Mouse (Mus musculus): Measurements from ENCODE around the gene Tpx2. TPM values are rescaled to one million over a fixed set of nuclear protein-coding genes. Genes with fewer than 3 reads are reported as not detected.

Tpx2 gene
- polyA plus RNA-seq, 1 experiment from 2014 or later: 17.7 TPM

- Histone ChIP-seq H3K4me2 (replicated peaks; ENCODE audit: low read depth) (no peak overlapping the region), H3K9me3 (ENCODE audit: control insufficient read depth, low read length) (no peaks in the 10 kb centered on the region), H3K36me3 (ENCODE audit: control insufficient read depth, insufficient read depth, low read length) (no peaks in the 10 kb centered on the region; the same call in 1 of the 2 replicates), H3K4me1 (replicated peaks; ENCODE audit: control insufficient read depth, insufficient read depth) (peaks cover 4% of the 10 kb centered on the region; the same call in 1 of the 2 replicates), H3K9ac (ENCODE audit: low read length) (no peak overlapping the region), H3K27ac (replicated peaks) (peak overlapping the region; percentile 71), H3K4me3 (ENCODE audit: low read depth, low read length) (no peak overlapping the region), H3K27me3 (ENCODE audit: control insufficient read depth, insufficient read depth, low read length) (no peaks in the 10 kb centered on the region)
- WGBS: 38% methylated on average over 3 of the region's 3 CpGs
- TF ChIP-seq EP300 (optimal IDR thresholded peaks at IDR 0.05) (no peak), CTCF (IDR thresholded peaks at IDR 0.05; ENCODE audit: low read depth) (no peak)
- ATAC-seq (ENCODE audit: low FRiP score, low TSS enrichment) (peak; percentile 62), DNase-seq (ENCODE audit: low spot score) (peak; percentile 40)
These were observed 36.2 kb upstream of the Tpx2 start for GRCm38 (mm10) chr2:152811336-152812165.

GRCm38 (mm10) chr2:152813232-152813631 lies 34.5 kb upstream of the Tpx2 start:
- no peaks in the 10 kb centered on the region for H3K27me3 ChIP-seq (ENCODE audit: control insufficient read depth, insufficient read depth, low read length)
- H3K27ac ChIP-seq (replicated peaks): no peak overlapping the region
- DNase-seq (ENCODE audit: low spot score) (no peak), ATAC-seq (ENCODE audit: low FRiP score, low TSS enrichment) (no peak)
- no peaks in the 10 kb centered on the region for H3K9me3 ChIP-seq (ENCODE audit: control insufficient read depth, low read length)
- no peak overlapping the region for H3K4me3 ChIP-seq (ENCODE audit: low read depth, low read length)
- peaks cover 9% of the 10 kb centered on the region for H3K4me1 ChIP-seq (replicated peaks; ENCODE audit: control insufficient read depth, insufficient read depth)
- TF ChIP-seq EP300 (optimal IDR thresholded peaks at IDR 0.05) (no peak), CTCF (IDR thresholded peaks at IDR 0.05; ENCODE audit: low read depth) (no peak)
- H3K4me2 ChIP-seq (replicated peaks; ENCODE audit: low read depth): no peak overlapping the region
- H3K36me3 ChIP-seq (ENCODE audit: control insufficient read depth, insufficient read depth, low read length): no peaks in the 10 kb centered on the region; the same call in 1 of the 2 replicates
- no peak overlapping the region for H3K9ac ChIP-seq (ENCODE audit: low read length)
- WGBS: 96% methylated on average over 1 of the region's 1 CpGs

DNA sequence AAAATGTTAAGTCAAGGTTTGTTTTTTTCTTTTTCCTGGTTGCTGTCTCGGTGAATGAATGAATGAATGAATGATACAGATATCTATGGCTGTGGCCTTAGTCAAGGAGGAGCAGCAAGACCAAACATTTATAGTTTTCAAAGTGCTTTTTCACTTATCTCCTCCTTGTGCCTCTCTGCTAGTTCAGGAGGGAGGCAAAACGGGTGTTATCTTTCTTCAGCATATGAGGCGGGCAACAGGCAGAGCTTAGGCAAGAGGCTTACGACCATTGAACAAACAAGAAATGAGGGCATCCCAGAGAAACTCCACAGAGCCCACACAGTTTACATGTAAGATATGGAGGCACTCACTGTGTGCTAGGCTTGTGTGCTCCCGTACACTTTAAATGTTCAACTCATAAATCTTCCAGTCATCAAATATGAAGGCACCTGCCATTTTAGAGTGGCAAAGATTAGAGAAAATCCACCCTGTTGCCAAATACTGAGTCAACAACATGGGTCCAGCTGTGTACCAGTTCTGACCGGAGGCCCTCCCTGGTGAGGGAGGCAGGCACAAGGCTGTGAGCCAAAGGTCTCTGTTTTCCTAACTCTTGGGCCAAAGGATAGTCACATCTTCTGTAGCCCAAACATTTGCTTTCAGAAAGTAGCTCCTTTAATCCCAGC lies 33.4 kb upstream of the Tpx2 start:
- Histone ChIP-seq H3K4me1 (replicated peaks; ENCODE audit: control insufficient read depth, insufficient read depth) (peaks cover 10% of the 10 kb centered on the region), H3K27ac (replicated peaks) (peak overlapping the region; percentile 24; the same call in 1 of the 2 replicates), H3K36me3 (ENCODE audit: control insufficient read depth, insufficient read depth, low read length) (no peaks in the 10 kb centered on the region), H3K4me2 (replicated peaks; ENCODE audit: low read depth) (no peak overlapping the region), H3K9me3 (ENCODE audit: control insufficient read depth, low read length) (no peaks in the 10 kb centered on the region), H3K27me3 (ENCODE audit: control insufficient read depth, insufficient read depth, low read length) (no peaks in the 10 kb centered on the region), H3K4me3 (ENCODE audit: low read depth, low read length) (no peak overlapping the region), H3K9ac (ENCODE audit: low read length) (no peak overlapping the region)
- TF ChIP-seq EP300 (optimal IDR thresholded peaks at IDR 0.05) (no peak), CTCF (IDR thresholded peaks at IDR 0.05; ENCODE audit: low read depth) (no peak)
- DNase-seq (ENCODE audit: low spot score) (peak; percentile 52), ATAC-seq (ENCODE audit: low FRiP score, low TSS enrichment) (peak; percentile 39)
- WGBS: 52% methylated on average over 6 of the region's 6 CpGs

DNA sequence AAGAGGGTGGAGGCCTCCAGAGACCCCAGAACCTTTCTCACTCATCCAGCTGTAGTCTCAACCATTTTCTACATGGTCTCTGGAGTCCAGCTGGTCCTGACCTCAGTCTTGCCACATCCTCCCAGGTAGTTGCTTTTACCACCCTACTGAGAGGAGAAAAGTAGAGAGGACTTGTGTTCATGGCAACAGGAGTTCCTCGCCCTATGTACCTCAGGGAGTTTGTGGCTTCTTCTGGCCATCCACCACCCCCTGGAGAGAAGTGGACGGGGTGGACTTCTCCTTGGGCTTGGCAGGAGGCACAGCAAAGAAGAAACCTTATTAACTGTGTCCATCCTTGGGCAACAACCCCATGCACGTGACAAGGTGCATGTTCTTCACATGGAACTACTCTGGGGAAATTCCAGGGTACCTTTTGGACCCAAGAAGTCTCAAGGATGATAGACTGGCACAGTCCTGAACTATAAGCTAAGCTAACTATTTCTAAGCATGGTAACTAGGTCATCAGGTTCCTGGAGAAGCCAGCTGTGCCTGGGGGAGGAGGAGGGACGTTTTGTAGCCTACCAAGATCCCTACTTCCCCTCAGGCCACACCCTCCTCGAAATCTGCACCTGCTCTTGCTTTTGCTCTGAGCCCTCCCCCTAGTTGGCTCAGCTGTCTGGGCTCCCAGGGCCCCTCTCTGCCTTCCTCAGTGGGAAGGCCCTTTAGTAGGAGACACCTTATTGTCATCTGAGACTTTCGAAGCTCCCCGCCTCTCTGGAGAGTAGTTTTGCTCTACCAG lies 31.7 kb upstream of the Tpx2 start:
- ATAC-seq (ENCODE audit: low FRiP score, low TSS enrichment): peak; percentile 27
- H3K4me3 ChIP-seq (ENCODE audit: low read depth, low read length): no peak overlapping the region
- no peak overlapping the region for H3K4me2 ChIP-seq (replicated peaks; ENCODE audit: low read depth)
- peaks cover 13% of the 10 kb centered on the region for H3K4me1 ChIP-seq (replicated peaks; ENCODE audit: control insufficient read depth, insufficient read depth)
- TF ChIP-seq CTCF (IDR thresholded peaks at IDR 0.05; ENCODE audit: low read depth) (no peak), EP300 (optimal IDR thresholded peaks at IDR 0.05) (no peak)
- no peaks in the 10 kb centered on the region for H3K36me3 ChIP-seq (ENCODE audit: control insufficient read depth, insufficient read depth, low read length)
- H3K9me3 ChIP-seq (ENCODE audit: control insufficient read depth, low read length): no peaks in the 10 kb centered on the region
- H3K27me3 ChIP-seq (ENCODE audit: control insufficient read depth, insufficient read depth, low read length): no peaks in the 10 kb centered on the region
- WGBS: 66% methylated on average over 7 of the region's 7 CpGs
- peak overlapping the region; percentile 83 for H3K27ac ChIP-seq (replicated peaks)
- H3K9ac ChIP-seq (ENCODE audit: low read length): no peak overlapping the region
- peak; percentile 48 for DNase-seq (ENCODE audit: low spot score)

DNA sequence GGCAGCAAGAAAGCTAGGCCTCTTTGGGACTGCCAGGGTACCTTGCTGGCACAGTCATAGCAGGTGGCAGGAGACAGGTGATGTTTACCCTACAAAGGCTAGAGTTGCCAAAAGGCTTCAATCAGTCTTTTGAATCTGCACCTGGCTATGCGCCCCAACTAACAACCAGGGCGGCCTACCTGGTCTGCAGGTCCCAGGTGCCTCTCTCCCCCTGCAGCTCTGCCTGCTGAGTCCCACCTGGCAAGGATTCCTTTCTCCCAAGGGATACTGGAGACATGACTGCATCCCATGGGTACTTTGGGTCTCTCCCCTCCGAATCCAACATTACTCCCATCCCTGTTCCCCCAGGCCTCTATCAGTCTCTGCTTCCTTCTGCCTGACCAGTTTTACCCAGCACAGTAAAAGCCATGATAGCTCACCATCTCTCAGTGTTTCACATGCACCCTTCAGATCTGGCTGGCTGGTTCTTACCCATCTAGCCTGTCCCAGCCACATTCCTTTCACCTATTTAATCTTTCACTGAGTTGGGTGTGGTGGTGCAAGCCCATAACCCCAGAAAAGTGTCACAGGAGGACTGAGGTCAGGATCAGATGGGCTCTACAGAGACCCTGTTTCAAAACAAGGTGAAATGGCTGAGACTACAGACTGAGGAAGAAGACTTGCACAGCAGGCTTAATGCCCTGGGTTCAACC lies 31.0 kb upstream of the Tpx2 start:
- no peak overlapping the region for H3K4me2 ChIP-seq (replicated peaks; ENCODE audit: low read depth)
- WGBS: 72% methylated on average over 3 of the region's 3 CpGs
- H3K4me3 ChIP-seq (ENCODE audit: low read depth, low read length): no peak overlapping the region
- no peaks in the 10 kb centered on the region for H3K9me3 ChIP-seq (ENCODE audit: control insufficient read depth, low read length)
- DNase-seq (ENCODE audit: low spot score) (no peak), ATAC-seq (ENCODE audit: low FRiP score, low TSS enrichment) (peak; percentile 8; the same call in 1 of the 2 replicates)
- H3K27me3 ChIP-seq (ENCODE audit: control insufficient read depth, insufficient read depth, low read length): no peaks in the 10 kb centered on the region
- no peaks in the 10 kb centered on the region for H3K36me3 ChIP-seq (ENCODE audit: control insufficient read depth, insufficient read depth, low read length)
- peak overlapping the region; percentile 83 for H3K27ac ChIP-seq (replicated peaks)
- H3K4me1 ChIP-seq (replicated peaks; ENCODE audit: control insufficient read depth, insufficient read depth): peaks cover 19% of the 10 kb centered on the region
- H3K9ac ChIP-seq (ENCODE audit: low read length): no peak overlapping the region
- TF ChIP-seq CTCF (IDR thresholded peaks at IDR 0.05; ENCODE audit: low read depth) (no peak), EP300 (optimal IDR thresholded peaks at IDR 0.05) (no peak)
